Mouse (Mus musculus): ENCODE results near the gene Rb1.

GRCm38 (mm10) chr14:73325456-73326381 is at the start of gene Rb1:
- TF ChIP-seq SIN3A (IDR thresholded peaks at IDR 0.05; ENCODE audit: low read length), result peak; percentile 73
- TF ChIP-seq CTCF (IDR thresholded peaks at IDR 0.05 in 2 of 3, conservative IDR thresholded peaks at IDR 0.05 in 1 of 3; ENCODE audit: control insufficient read depth in 1 of 3, insufficient read depth in 1 of 3, low read depth in 2 of 3, low read length in 3 of 3, poor library complexity in 1 of 3, severe bottlenecking in 1 of 3), result no peak
- TF ChIP-seq POLR2AphosphoS2 (IDR thresholded peaks at IDR 0.05; ENCODE audit: low read length), result no peak

All from MEL (cell line).